Mouse (Mus musculus): Measurements from ENCODE around the gene L3mbtl4.

- no peak for TF ChIP-seq POLR2A (IDR thresholded peaks at IDR 0.05; ENCODE audit: control insufficient read depth, extremely low read depth, insufficient read depth, low read length, poor library complexity)
- TF ChIP-seq CTCF (IDR thresholded peaks at IDR 0.05; ENCODE audit: borderline replicate concordance, control insufficient read depth, extremely low read depth, insufficient read depth, low read length, poor library complexity), result no peak
Observed at GRCm38 (mm10) chr17:68826323-68826722, 552.7 kb downstream of the L3mbtl4 start, which contains the start of gene Tmem200c.

Measured in thymus, adult 2 months (tissue).